Mouse (Mus musculus): ENCODE measurements around the gene Rbfox2. TPM values are rescaled to one million over a fixed set of nuclear protein-coding genes. Genes with fewer than 3 reads are reported as not detected.

Rbfox2 gene
- polyA plus RNA-seq, 1 experiment from 2014 or later, result 23.2 TPM

- Histone ChIP-seq H3K9me3 (ENCODE audit: control insufficient read depth, low read length) (no peaks in the 10 kb centered on the region), H3K9ac (ENCODE audit: low read length) (no peak overlapping the region), H3K27me3 (ENCODE audit: control insufficient read depth, insufficient read depth, low read length) (no peaks in the 10 kb centered on the region), H3K4me2 (replicated peaks; ENCODE audit: low read depth) (no peak overlapping the region), H3K4me3 (ENCODE audit: low read depth, low read length) (no peak overlapping the region), H3K27ac (replicated peaks) (peak overlapping the region; percentile 46; the same call in 1 of the 2 replicates), H3K4me1 (replicated peaks; ENCODE audit: control insufficient read depth, insufficient read depth) (peaks cover 18% of the 10 kb centered on the region), H3K36me3 (ENCODE audit: control insufficient read depth, insufficient read depth, low read length) (no peaks in the 10 kb centered on the region)
- TF ChIP-seq CTCF (IDR thresholded peaks at IDR 0.05; ENCODE audit: low read depth), result peak; percentile 79
- no peak for TF ChIP-seq EP300 (optimal IDR thresholded peaks at IDR 0.05)
- DNase-seq (ENCODE audit: low spot score), result peak; percentile 64
- ATAC-seq (ENCODE audit: low FRiP score, low TSS enrichment), result peak; percentile 76
These were observed 86.7 kb downstream of the Rbfox2 start for GRCm38 (mm10) chr15:77220137-77220536.

GRCm38 (mm10) chr15:77219571-77219970 is 87.2 kb downstream of the Rbfox2 start:
- WGBS, result 43% methylated on average over 1 of the region's 1 CpGs
- H3K9me3 ChIP-seq (ENCODE audit: control insufficient read depth, low read length), result no peaks in the 10 kb centered on the region
- no peaks in the 10 kb centered on the region for H3K27me3 ChIP-seq (ENCODE audit: control insufficient read depth, insufficient read depth, low read length)
- H3K27ac ChIP-seq (replicated peaks), result 0 out of 2 replicates have a peak overlapping the region, but pooled peaks have one; percentile 20
- no peak overlapping the region for H3K4me3 ChIP-seq (ENCODE audit: low read depth, low read length)
- TF ChIP-seq EP300 (optimal IDR thresholded peaks at IDR 0.05) (no peak), CTCF (IDR thresholded peaks at IDR 0.05; ENCODE audit: low read depth) (no peak)
- DNase-seq (ENCODE audit: low spot score) (no peak), ATAC-seq (ENCODE audit: low FRiP score, low TSS enrichment) (no peak)
- no peaks in the 10 kb centered on the region for H3K36me3 ChIP-seq (ENCODE audit: control insufficient read depth, insufficient read depth, low read length)
- H3K4me1 ChIP-seq (replicated peaks; ENCODE audit: control insufficient read depth, insufficient read depth), result peaks cover 18% of the 10 kb centered on the region
- H3K4me2 ChIP-seq (replicated peaks; ENCODE audit: low read depth), result no peak overlapping the region
- no peak overlapping the region for H3K9ac ChIP-seq (ENCODE audit: low read length)

GRCm38 (mm10) chr15:77218007-77218406 is 88.8 kb downstream of the Rbfox2 start:
- no peak overlapping the region for H3K9ac ChIP-seq (ENCODE audit: low read length)
- H3K4me3 ChIP-seq (ENCODE audit: low read depth, low read length), result no peak overlapping the region
- TF ChIP-seq CTCF (IDR thresholded peaks at IDR 0.05; ENCODE audit: low read depth), result no peak
- TF ChIP-seq EP300 (optimal IDR thresholded peaks at IDR 0.05), result no peak
- H3K27ac ChIP-seq (replicated peaks), result peak overlapping the region; percentile 0; the same call in 1 of the 2 replicates
- peaks cover 20% of the 10 kb centered on the region for H3K4me1 ChIP-seq (replicated peaks; ENCODE audit: control insufficient read depth, insufficient read depth)
- WGBS, result 80% methylated on average over 3 of the region's 3 CpGs
- no peaks in the 10 kb centered on the region for H3K27me3 ChIP-seq (ENCODE audit: control insufficient read depth, insufficient read depth, low read length)
- ATAC-seq (ENCODE audit: low FRiP score, low TSS enrichment) (no peak), DNase-seq (ENCODE audit: low spot score) (no peak)
- H3K9me3 ChIP-seq (ENCODE audit: control insufficient read depth, low read length), result no peaks in the 10 kb centered on the region
- H3K36me3 ChIP-seq (ENCODE audit: control insufficient read depth, insufficient read depth, low read length), result no peaks in the 10 kb centered on the region
- no peak overlapping the region for H3K4me2 ChIP-seq (replicated peaks; ENCODE audit: low read depth)

GRCm38 (mm10) chr15:77217523-77217922 is 89.3 kb downstream of the Rbfox2 start:
- no peak for DNase-seq (ENCODE audit: low spot score)
- no peak for ATAC-seq (ENCODE audit: low FRiP score, low TSS enrichment)
- no peak overlapping the region for H3K9ac ChIP-seq (ENCODE audit: low read length)
- no peak overlapping the region for H3K4me2 ChIP-seq (replicated peaks; ENCODE audit: low read depth)
- H3K27ac ChIP-seq (replicated peaks), result peak overlapping the region; percentile 0
- peaks cover 20% of the 10 kb centered on the region for H3K4me1 ChIP-seq (replicated peaks; ENCODE audit: control insufficient read depth, insufficient read depth)
- WGBS, result 26% methylated on average over 1 of the region's 1 CpGs
- no peak for TF ChIP-seq CTCF (IDR thresholded peaks at IDR 0.05; ENCODE audit: low read depth)
- TF ChIP-seq EP300 (optimal IDR thresholded peaks at IDR 0.05), result no peak
- H3K4me3 ChIP-seq (ENCODE audit: low read depth, low read length), result no peak overlapping the region
- no peaks in the 10 kb centered on the region for H3K36me3 ChIP-seq (ENCODE audit: control insufficient read depth, insufficient read depth, low read length)
- H3K9me3 ChIP-seq (ENCODE audit: control insufficient read depth, low read length), result no peaks in the 10 kb centered on the region
- no peaks in the 10 kb centered on the region for H3K27me3 ChIP-seq (ENCODE audit: control insufficient read depth, insufficient read depth, low read length)

- Histone ChIP-seq H3K36me3 (ENCODE audit: control insufficient read depth, insufficient read depth, low read length) (no peaks in the 10 kb centered on the region), H3K9ac (ENCODE audit: low read length) (no peak overlapping the region), H3K4me3 (ENCODE audit: low read depth, low read length) (no peak overlapping the region), H3K9me3 (ENCODE audit: control insufficient read depth, low read length) (no peaks in the 10 kb centered on the region), H3K4me2 (replicated peaks; ENCODE audit: low read depth) (no peak overlapping the region), H3K27ac (replicated peaks) (peak overlapping the region; percentile 75), H3K27me3 (ENCODE audit: control insufficient read depth, insufficient read depth, low read length) (no peaks in the 10 kb centered on the region), H3K4me1 (replicated peaks; ENCODE audit: control insufficient read depth, insufficient read depth) (peaks cover 20% of the 10 kb centered on the region)
- DNase-seq (ENCODE audit: low spot score) (no peak), ATAC-seq (ENCODE audit: low FRiP score, low TSS enrichment) (no peak)
- TF ChIP-seq EP300 (optimal IDR thresholded peaks at IDR 0.05) (no peak), CTCF (IDR thresholded peaks at IDR 0.05; ENCODE audit: low read depth) (no peak)
- WGBS, result 45% methylated on average over 6 of the region's 6 CpGs
These were observed 90.1 kb downstream of the Rbfox2 start for GRCm38 (mm10) chr15:77216704-77217103.

GRCm38 (mm10) chr15:77215178-77215800 is 91.5 kb downstream of the Rbfox2 start:
- TF ChIP-seq EP300 (optimal IDR thresholded peaks at IDR 0.05) (no peak), CTCF (IDR thresholded peaks at IDR 0.05; ENCODE audit: low read depth) (no peak)
- peak overlapping the region; percentile 75 for H3K27ac ChIP-seq (replicated peaks)
- no peaks in the 10 kb centered on the region for H3K9me3 ChIP-seq (ENCODE audit: control insufficient read depth, low read length)
- peaks cover 20% of the 10 kb centered on the region for H3K4me1 ChIP-seq (replicated peaks; ENCODE audit: control insufficient read depth, insufficient read depth)
- H3K27me3 ChIP-seq (ENCODE audit: control insufficient read depth, insufficient read depth, low read length), result no peaks in the 10 kb centered on the region
- 15% methylated on average over 5 of the region's 5 CpGs for WGBS
- ATAC-seq (ENCODE audit: low FRiP score, low TSS enrichment), result no peak
- H3K4me2 ChIP-seq (replicated peaks; ENCODE audit: low read depth), result peak overlapping the region; percentile 19; the same call in 1 of the 2 replicates
- H3K9ac ChIP-seq (ENCODE audit: low read length), result no peak overlapping the region
- no peak overlapping the region for H3K4me3 ChIP-seq (ENCODE audit: low read depth, low read length)
- DNase-seq (ENCODE audit: low spot score), result no peak
- H3K36me3 ChIP-seq (ENCODE audit: control insufficient read depth, insufficient read depth, low read length), result no peaks in the 10 kb centered on the region
